Mouse (Mus musculus): ENCODE data around the gene Gm5475. TPM values are rescaled to one million over a fixed set of nuclear protein-coding genes. Genes with fewer than 3 reads are reported as not detected.

The Gm5475 gene
- total RNA-seq, 2 experiments from 2014 or later, result 0.18 TPM; not detected in 1

DNA sequence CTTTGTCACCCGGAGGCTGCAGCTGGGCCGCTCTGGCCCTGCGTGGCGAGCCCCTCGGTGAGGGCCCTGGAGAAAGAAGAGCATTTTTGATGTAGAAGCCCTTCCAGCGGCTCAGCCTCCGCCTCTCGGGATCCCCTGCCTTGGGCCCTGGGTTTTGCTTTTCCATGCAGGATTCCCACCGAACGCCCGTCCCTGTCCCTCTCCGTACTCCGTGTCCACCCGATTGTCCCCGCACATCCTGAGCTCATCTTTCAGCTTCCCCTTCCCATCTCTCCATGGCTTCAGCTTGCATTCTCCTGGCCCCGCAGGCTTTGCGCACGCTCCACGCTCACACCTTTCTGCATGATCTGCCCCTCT lies 47.2 kb downstream of the Gm5475 start:
- DNase-seq (ENCODE audit: extremely low spot score in 1 of 2, low spot score in 2 of 2), result no peak
- intact Hi-C loops (cut with DNase I), result loop anchor here (5.0 to 10.0 kb wide), 2 partner anchors 204 to 213 kb away; no protein-coding TSS in a partner anchor

DNA sequence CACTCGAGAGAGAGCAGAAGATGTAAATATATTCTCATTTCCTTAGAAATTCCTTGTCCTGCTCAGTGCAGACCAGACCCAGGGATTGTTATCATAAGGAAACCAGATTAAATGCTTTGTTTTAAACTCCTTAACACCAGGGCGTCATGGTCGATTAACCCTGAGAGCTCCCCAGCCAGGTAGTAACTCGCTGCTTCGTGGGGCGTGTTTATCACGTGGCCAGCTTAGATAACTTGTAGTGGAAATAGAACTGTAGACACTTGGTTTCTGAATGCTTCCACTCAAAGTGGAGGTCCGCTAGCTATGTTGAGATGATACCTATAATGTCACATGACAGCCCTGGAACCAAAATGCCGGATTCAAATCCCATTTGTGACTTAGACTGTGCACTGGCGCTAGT lies 48.1 kb downstream of the Gm5475 start:
- DNase-seq (ENCODE audit: extremely low spot score in 1 of 2, low spot score in 2 of 2), result no peak
- intact Hi-C loops (cut with DNase I), result no loop called here

DNA sequence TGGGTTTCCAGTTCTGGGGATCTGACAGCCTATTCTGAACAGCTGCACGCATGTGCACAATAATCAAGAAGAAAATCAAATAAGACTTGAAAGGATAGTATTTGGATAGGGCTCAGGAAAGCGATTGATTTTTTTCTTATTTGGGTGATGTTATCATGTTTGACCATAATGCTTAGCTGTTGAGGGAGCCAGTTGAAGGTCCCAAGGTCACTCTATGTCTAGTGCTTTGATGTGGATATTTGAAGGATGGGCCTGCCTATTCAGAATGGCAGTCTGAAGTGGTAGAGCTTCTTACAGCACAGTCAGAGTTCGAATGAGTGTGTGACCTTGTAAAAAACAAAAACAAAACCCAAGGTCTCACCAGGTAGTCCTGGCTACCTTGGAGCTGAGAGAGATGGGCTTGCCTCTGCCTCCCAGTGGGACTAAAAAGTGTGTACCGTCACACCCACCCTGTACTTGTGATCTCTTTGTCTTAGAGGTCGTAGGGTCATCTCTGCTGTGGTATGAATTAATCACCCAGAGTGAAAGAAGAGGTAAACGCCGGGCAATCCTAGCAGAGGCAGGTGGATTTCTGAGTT lies 52.1 kb downstream of the Gm5475 start:
- intact Hi-C loops (cut with DNase I), result no loop called here
- DNase-seq (ENCODE audit: extremely low spot score in 1 of 2, low spot score in 2 of 2), result no peak

Other genes starting within 250 kb of the Gm5475 start
- gene Atf1, start 194.3 kb upstream of the Gm5475 start, total RNA-seq (2021), result 10 to 100 TPM; 15.3 to 20.5 TPM
- gene Tmprss12, start 141.3 kb upstream of the Gm5475 start, total RNA-seq (2021), result not detected
- gene Mettl7a1, start 118.0 kb upstream of the Gm5475 start, total RNA-seq (2021), result 10 to 100 TPM; 11.7 to 14.1 TPM
- gene Mettl7a3, start 87.2 kb upstream of the Gm5475 start, total RNA-seq (2021), result under 1 TPM in 1 of 2 experiments, not detected in 1; 0.30 TPM
- not detected for gene Methig1, start 69.0 kb upstream of the Gm5475 start, total RNA-seq (2021)
- under 1 TPM in 1 of 2 experiments, not detected in 1; 0.22 TPM for gene Mettl7a2, start 68.9 kb upstream of the Gm5475 start, total RNA-seq (2021)
- gene Higd1c, start 57.6 kb upstream of the Gm5475 start, total RNA-seq (2021), result not detected
- 10 to 100 TPM; 53.5 to 55.6 TPM for gene Slc11a2, start 2.9 kb downstream of the Gm5475 start, total RNA-seq (2021)
- 10 to 100 TPM; 77.9 to 78.2 TPM for gene Letmd1, start 46.9 kb downstream of the Gm5475 start, total RNA-seq (2021)
- 10 to 100 TPM; 41.7 to 43.7 TPM for gene Csrnp2, start 73.3 kb downstream of the Gm5475 start, total RNA-seq (2021)
- gene Tfcp2, start 129.9 kb downstream of the Gm5475 start, total RNA-seq (2021), result 10 to 100 TPM; 31.0 to 31.5 TPM
- gene Pou6f1, start 177.8 kb downstream of the Gm5475 start, total RNA-seq (2021), result 100 to 1,000 TPM; 102 to 120 TPM
- gene Dazap2, start 193.2 kb downstream of the Gm5475 start, total RNA-seq (2021), result 10 to 100 TPM; 75.3 to 76.8 TPM
- 1 to 10 TPM; 2.4 to 2.6 TPM for gene Smagp, start 214.8 kb downstream of the Gm5475 start, total RNA-seq (2021)
- 1 to 10 TPM; 5.1 to 5.6 TPM for gene Bin2, start 247.4 kb downstream of the Gm5475 start, total RNA-seq (2021)